Mouse (Mus musculus): ENCODE results near the gene Kifap3. TPM values are rescaled to one million over a fixed set of nuclear protein-coding genes. Genes with fewer than 3 reads are reported as not detected.

Kifap3 gene
- polyA plus RNA-seq, 1 experiment, result 96.7 TPM

DNA sequence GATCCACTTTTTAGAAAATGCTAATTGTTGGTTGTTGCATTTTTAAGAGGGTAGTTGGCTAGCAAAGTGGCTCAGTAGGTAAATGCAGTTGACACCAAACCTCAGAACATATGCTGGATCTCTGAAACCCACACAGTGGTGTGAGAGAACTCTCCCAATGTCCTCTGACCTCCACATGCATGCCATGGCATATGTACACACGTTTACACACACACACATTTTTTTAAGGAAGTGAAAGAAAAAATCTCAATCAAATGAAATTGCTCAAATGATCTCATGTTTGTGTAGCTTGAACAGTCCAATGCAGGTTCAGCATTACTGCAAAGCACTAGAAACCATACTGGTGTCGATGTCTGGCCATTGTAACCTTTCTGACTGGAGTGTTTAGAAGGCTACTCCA, 120.2 kb downstream of the Kifap3 start:
- no peak for DNase-seq (ENCODE audit: low read depth)
- TF ChIP-seq POLR2A (IDR thresholded peaks at IDR 0.05; ENCODE audit: borderline replicate concordance, extremely low read depth, insufficient read depth, insufficient read length, poor library complexity, severe bottlenecking) (no peak), CTCF (IDR thresholded peaks at IDR 0.05; ENCODE audit: borderline replicate concordance, extremely low read depth, insufficient read depth, insufficient read length) (no peak)

DNA sequence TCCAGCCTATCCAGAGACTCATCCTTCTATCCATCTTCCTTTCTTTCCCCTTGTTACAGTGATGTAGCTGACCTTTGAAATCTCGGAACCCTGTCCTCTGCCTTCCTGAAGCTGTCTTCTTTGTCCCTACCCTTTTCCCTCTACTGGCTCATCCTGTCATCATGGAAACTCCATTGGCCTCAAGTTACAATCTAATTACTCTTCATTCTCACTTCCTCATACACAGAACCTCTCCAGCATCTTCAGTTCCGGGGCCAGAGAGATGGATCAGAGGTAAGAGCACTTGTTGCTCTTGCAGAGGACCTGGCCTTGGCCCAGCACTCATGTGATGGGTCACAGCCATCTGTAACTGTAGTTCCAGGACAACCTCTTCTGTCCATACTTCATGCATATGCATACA, 120.8 kb downstream of the Kifap3 start:
- DNase-seq (ENCODE audit: low read depth), result no peak
- TF ChIP-seq CTCF (IDR thresholded peaks at IDR 0.05; ENCODE audit: borderline replicate concordance, extremely low read depth, insufficient read depth, insufficient read length) (no peak), POLR2A (IDR thresholded peaks at IDR 0.05; ENCODE audit: borderline replicate concordance, extremely low read depth, insufficient read depth, insufficient read length, poor library complexity, severe bottlenecking) (no peak)

DNA sequence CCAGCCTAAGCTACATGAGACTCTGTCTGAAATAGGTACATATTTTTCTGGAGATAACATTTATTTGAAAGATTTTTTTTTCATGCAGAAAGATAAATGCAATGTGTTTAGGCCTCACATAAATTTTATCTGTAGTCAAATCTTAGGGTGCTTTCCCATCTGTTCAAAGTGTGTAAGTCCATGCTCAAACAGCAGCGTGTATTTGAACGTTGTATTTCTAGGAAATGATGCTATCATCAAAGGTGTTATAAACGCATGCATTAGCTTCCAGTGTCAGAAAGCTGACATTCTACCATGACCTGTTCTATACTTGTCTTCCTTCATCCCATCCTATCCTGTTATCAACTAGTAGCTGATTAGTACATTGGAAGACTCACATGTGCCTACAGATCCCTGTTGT, 124.0 kb downstream of the Kifap3 start:
- TF ChIP-seq POLR2A (IDR thresholded peaks at IDR 0.05; ENCODE audit: borderline replicate concordance, extremely low read depth, insufficient read depth, insufficient read length, poor library complexity, severe bottlenecking) (no peak), CTCF (IDR thresholded peaks at IDR 0.05; ENCODE audit: borderline replicate concordance, extremely low read depth, insufficient read depth, insufficient read length) (no peak)

DNA sequence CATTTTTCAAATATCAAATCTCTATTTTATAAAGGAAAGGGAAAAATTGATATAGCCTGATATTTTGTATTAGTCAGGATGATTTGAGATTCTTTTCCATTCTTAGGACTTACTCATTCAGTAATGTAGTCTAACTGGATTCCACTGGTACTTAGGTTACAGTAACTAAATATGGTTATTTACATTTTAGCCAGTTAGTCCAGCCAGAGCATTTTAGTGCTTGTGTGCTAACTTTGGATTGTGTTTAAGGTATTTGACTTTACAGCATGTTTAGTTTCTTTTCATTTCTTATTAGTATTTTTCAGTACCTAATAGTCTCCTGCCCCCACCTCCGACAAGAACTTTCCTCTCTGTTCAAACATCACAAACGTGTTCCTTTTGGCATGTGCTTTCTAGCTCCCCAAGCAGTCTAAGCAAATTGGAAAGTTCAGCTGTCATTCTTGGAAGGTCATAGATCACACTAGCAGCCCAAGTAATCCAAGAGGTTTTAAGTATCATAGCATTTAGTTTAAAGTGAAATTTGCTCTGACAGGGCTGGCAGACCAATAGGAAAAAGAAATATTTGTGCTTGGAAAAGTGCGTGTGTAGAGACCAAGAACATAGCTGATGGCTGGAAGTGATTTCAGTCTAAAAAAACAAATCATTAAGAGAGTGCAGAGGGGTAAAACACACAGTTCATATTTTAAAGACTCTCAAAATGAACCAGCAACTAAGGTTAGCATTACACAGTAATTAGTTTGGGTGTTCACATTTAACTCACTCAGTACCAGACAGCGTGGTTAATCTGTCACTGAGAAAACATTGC, 127.8 kb downstream of the Kifap3 start:
- no peak for DNase-seq (ENCODE audit: low read depth)
- TF ChIP-seq POLR2A (IDR thresholded peaks at IDR 0.05; ENCODE audit: borderline replicate concordance, extremely low read depth, insufficient read depth, insufficient read length, poor library complexity, severe bottlenecking) (no peak), CTCF (IDR thresholded peaks at IDR 0.05; ENCODE audit: borderline replicate concordance, extremely low read depth, insufficient read depth, insufficient read length) (no peak)

More for the DNA sequence above, 124.0 kb downstream of the Kifap3 start:
- DNase-seq (ENCODE audit: low read depth), result no peak

DNA sequence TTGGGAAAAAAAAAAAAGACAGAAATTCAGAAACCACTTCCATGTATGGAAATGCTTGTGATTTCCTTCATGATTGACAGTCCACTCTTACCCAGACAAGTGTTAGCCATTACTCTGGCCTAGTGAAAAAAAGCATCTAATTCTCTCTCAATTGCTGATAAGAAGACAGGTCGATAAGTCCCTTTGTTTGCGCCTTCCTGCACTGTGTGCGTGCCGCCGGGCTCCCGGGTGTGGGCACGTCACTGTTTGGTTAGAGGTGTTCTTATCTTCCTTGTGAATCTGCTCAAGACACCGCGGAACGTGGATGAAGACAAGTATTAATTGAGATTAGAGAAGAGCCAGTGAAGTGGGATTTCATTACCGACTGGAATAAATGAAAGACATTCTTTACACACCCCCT, 129.0 kb downstream of the Kifap3 start:
- no peak for TF ChIP-seq CTCF (IDR thresholded peaks at IDR 0.05; ENCODE audit: borderline replicate concordance, extremely low read depth, insufficient read depth, insufficient read length)
- no peak for TF ChIP-seq POLR2A (IDR thresholded peaks at IDR 0.05; ENCODE audit: borderline replicate concordance, extremely low read depth, insufficient read depth, insufficient read length, poor library complexity, severe bottlenecking)
- DNase-seq (ENCODE audit: low read depth), result peak; percentile 22

DNA sequence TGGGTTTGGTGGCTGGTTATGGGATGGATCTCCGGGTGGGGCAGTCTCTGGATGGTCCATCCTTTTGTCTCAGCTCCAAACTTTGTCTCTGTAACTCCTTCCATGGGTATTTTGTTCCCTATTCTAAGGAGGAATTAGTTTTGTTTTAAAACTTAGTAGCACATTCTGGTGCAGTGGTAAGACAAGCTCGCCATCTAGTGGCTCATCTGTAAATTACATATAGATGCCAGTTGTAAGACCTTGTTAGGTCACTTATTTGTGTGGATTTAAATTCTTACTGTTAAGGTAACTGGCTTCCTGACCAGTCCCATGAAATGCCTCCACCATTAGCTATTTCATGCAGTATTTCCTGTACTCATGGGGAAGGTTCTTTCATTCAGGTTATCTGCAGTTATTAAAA, 131.0 kb downstream of the Kifap3 start:
- TF ChIP-seq POLR2A (IDR thresholded peaks at IDR 0.05; ENCODE audit: borderline replicate concordance, extremely low read depth, insufficient read depth, insufficient read length, poor library complexity, severe bottlenecking), result no peak
- TF ChIP-seq CTCF (IDR thresholded peaks at IDR 0.05; ENCODE audit: borderline replicate concordance, extremely low read depth, insufficient read depth, insufficient read length), result peak; percentile 12; the same call in 1 of the 2 replicates
- peak; percentile 83 for DNase-seq (ENCODE audit: low read depth)

DNA sequence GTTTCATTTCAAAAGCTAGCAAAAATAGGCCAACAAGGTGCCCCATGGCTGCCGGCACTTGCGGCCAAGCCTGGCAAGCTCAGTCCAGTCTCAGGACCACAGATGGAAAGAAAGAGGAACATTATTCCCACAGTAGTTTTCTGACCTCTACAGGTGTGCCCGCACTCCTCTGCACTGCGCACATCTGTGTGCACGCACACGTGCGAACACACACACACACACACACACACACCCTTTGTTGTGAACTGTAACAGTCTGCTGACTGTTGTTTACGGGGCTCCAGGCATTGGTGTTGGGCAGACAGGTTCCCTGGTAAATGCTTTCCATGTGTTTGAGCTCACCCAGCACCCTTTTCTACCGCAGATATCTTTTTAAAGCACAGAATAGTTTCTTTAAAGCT, 131.4 kb downstream of the Kifap3 start:
- TF ChIP-seq CTCF (IDR thresholded peaks at IDR 0.05; ENCODE audit: borderline replicate concordance, extremely low read depth, insufficient read depth, insufficient read length) (no peak), POLR2A (IDR thresholded peaks at IDR 0.05; ENCODE audit: borderline replicate concordance, extremely low read depth, insufficient read depth, insufficient read length, poor library complexity, severe bottlenecking) (no peak)
- no peak for DNase-seq (ENCODE audit: low read depth)

DNA sequence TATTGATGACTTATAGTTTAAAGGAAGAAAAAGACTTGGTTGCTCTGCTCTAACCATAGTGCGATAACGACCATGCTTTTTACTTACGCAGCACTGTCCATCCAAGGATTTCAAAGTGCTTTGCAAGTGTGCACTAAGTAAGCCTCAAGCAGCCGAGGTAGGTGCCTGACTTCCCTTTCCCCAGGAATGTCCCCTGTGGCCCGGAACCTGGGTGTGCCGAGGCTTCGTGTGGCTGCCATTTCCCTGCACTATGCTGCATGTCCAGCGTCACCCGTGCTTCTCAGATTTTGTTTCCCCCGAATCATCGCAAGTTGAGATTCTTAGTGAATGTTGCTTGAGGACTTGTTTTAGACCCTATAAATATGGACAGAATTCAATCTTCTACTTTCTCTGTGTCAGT, 132.6 kb downstream of the Kifap3 start:
- TF ChIP-seq POLR2A (IDR thresholded peaks at IDR 0.05; ENCODE audit: borderline replicate concordance, extremely low read depth, insufficient read depth, insufficient read length, poor library complexity, severe bottlenecking) (no peak), CTCF (IDR thresholded peaks at IDR 0.05; ENCODE audit: borderline replicate concordance, extremely low read depth, insufficient read depth, insufficient read length) (no peak)

DNA sequence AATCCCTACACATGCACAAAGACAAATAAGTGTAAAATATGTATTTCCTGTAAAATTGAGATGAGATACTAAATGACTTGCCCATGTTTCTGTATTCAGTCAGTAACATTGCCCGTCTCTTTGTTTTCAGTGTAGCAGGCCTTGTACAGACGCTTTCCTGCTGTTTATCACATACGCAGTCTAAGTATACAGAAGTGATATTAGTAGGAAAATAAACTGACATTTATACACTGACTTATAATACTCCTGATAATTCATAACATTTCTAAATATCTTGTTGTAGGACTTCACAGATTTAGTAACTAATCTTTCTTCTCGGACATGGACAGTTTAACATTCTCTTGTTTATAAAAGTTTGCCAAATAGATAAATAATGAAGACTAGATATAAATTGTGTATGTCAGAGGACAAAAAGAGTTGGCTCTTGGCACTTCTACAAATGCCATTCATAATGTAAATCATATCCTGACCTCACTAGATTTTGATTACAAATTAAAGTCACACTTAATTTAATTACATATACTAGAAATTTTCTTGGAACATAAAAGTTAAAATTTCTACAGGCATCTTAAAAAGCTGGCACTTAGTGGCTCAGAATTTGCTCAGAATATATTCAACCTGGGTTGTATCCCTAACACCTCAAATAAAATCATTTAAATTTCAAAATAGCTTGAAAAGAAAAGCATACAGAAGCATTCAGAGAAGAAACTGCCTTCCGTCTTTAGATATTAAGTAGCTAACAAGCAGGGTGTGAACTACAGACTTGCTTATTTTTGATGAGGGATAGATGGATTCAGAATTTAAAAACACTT, 138.2 kb downstream of the Kifap3 start:
- no peak for DNase-seq (ENCODE audit: low read depth)
- no peak for TF ChIP-seq CTCF (IDR thresholded peaks at IDR 0.05; ENCODE audit: borderline replicate concordance, extremely low read depth, insufficient read depth, insufficient read length)
- no peak for TF ChIP-seq POLR2A (IDR thresholded peaks at IDR 0.05; ENCODE audit: borderline replicate concordance, extremely low read depth, insufficient read depth, insufficient read length, poor library complexity, severe bottlenecking)

More for the DNA sequence above, 132.6 kb downstream of the Kifap3 start:
- DNase-seq (ENCODE audit: low read depth), result no peak

DNA sequence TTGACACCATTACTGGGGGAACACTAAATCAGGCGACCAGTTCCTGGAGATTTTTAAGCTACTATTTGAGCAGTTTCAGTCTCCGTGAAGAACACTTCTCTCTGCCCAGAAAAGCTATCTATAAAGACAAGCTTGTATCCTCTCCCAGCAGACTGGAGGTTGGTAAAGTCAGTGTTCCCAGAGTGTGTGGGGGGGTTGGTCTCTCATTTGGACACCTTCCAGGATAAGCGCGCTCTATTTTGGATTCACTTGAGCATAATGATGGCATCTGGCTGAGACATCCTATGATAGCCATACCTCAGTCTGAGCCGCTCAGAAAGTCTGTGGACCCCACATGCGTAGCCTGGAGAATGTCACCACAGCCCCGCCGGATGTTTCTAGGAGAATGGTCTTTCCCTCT, 144.7 kb downstream of the Kifap3 start:
- DNase-seq (ENCODE audit: low read depth), result no peak
- TF ChIP-seq CTCF (IDR thresholded peaks at IDR 0.05; ENCODE audit: borderline replicate concordance, extremely low read depth, insufficient read depth, insufficient read length), result no peak
- no peak for TF ChIP-seq POLR2A (IDR thresholded peaks at IDR 0.05; ENCODE audit: borderline replicate concordance, extremely low read depth, insufficient read depth, insufficient read length, poor library complexity, severe bottlenecking)

DNA sequence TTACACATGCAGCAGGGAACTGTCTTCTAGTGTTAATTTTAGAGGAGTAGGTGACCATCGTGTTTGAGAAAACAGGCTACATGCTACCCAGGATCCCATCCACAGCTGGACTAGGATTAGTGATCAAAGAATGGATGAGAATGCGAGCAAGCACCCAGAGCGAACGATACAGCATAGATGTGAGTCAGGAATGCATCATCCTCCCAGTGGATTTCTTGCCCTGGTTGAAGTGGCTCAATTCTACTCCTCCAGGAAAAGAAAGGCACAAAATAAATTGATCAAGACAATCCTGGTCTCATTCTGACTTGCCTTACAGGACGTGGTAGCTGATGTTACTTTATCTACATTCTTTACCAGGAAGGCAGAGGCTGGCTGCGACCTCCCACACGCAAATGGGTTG, 149.5 kb downstream of the Kifap3 start, which contains the start of gene Scyl3:
TSS of gene Scyl3 (plus strand) at position 255 of the 400 bp plus-strand sequence.
- TF ChIP-seq CTCF (IDR thresholded peaks at IDR 0.05; ENCODE audit: borderline replicate concordance, extremely low read depth, insufficient read depth, insufficient read length) (no peak), POLR2A (IDR thresholded peaks at IDR 0.05; ENCODE audit: borderline replicate concordance, extremely low read depth, insufficient read depth, insufficient read length, poor library complexity, severe bottlenecking) (no peak)
- peak; percentile 1 for DNase-seq (ENCODE audit: low read depth)

Data from brain, embryonic 14.5 days (tissue).